Mouse (Mus musculus): ENCODE data around the gene Odf2.
A peak's percentile ranks its signal among the peaks of the same experiment; 100 is the strongest.

Gene Odf2

DNA sequence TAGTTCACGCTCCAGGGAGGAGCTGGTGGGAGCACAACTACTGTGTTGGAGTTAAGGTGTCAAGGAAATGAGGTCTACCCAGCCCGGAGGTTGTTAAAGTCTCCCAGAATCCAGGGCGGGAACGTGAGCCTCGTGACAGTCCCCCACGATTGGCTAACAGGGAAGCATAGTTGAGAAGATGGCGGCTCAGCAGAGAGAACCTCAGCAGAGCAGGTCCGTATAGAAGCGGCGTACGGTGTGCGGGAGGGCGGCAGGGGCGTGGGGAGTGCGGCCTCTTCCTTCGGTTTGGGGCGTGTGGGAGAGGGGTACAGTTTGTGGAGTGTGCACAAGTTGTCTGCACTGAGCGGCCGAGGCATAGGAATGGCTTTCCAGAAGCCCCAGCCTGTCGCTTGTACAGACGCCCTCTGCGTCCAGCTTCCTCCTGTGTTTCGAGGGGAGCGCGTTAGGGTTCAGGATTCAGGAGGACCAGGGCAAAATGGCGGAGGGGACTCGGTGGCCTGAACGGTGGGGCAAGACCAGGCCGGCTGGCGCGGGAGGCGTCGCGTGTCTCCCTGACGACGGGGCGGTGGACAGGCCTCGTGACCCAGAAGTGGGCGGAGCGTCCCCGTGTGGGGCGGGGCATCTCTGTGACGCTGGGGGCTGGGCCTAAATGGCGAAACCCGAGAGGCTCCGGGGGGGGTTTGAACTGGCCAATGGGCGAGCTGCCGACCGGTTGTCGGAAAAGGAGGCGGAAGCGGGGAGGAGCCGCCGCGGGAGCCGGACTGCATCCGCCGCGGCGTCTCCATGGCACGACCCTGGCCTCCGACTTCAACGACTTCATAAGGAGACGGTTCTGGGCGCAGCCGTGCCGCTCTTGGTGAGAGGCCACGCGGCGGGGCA is at the start of gene Odf2:
Gene Odf2, plus strand, starts transcription at position 156 of the 879 bp plus-strand sequence.
- DNase-seq: peak; percentile 100

GRCm38 (mm10) chr2:29839460-29839859 is 49.6 kb upstream of the Odf2 start:
- DNase-seq: no peak

GRCm38 (mm10) chr2:29843231-29844105 is 45.6 kb upstream of the Odf2 start:
- DNase-seq: no peak

DNA sequence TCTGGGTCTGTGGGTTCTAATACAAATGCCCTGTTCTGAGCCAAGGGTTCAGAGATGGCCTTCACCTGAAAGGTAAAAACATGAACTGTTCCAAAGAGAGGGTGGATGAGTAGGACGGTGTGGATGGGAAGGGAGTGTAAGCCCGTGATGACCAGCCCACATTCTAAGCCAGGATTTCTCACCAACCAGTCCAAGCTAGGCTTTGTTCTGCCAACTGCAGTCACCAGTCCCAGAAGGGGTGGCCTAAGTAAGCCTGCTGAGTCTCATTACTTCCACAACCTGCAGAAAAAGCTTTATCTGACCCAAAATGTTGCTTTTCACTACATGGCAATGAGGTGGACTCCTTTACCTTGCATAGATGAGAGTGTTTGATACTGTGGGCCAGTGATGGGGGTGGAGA is 44.9 kb upstream of the Odf2 start:
- no peak for DNase-seq

GRCm38 (mm10) chr2:29844661-29845060 is 44.4 kb upstream of the Odf2 start:
- DNase-seq: no peak

DNA sequence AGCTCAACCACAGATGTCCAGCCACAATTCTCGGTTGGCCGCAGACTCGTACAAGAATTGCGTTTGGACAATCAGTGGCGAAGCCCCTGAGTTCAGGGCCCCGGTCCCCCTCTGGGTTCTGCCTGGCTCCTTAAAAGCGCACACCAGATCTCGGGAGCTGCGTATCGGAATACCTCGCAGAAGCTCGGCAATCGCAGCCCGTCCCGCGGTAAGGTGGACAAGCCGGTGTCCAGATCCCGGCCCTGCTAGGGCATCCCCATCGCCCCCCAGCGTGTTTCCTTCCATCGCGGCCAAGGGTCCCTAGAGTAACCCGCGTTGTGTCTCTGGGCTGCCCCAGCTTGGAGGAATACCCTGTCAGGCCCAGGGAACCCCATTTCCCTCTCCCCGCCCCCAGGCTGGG is 43.4 kb upstream of the Odf2 start:
- DNase-seq: no peak

- no peak for DNase-seq
These were observed 42.8 kb upstream of the Odf2 start for GRCm38 (mm10) chr2:29846061-29846853.

- no peak for DNase-seq
These were observed 42.1 kb upstream of the Odf2 start for GRCm38 (mm10) chr2:29846911-29847310.

DNA sequence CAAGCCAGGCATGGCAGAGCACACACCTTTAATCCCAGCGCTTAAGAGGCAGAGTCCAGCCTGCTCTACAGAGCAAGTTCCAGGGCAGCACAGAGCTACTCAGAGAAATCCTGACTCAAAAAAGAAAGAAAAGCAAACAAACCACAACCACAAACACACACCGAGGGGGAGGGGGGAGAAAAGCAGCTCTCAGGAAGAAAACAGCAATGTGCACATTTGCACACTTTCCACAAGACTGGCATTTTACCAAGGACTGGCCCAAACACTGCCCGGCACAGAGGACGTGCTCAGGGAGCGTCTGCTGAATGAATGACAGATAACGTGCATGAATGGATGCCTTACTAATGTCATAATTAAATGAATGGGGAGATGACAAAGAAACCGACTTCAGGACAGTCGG is 40.0 kb upstream of the Odf2 start:
- peak; percentile 25 for DNase-seq

DNA sequence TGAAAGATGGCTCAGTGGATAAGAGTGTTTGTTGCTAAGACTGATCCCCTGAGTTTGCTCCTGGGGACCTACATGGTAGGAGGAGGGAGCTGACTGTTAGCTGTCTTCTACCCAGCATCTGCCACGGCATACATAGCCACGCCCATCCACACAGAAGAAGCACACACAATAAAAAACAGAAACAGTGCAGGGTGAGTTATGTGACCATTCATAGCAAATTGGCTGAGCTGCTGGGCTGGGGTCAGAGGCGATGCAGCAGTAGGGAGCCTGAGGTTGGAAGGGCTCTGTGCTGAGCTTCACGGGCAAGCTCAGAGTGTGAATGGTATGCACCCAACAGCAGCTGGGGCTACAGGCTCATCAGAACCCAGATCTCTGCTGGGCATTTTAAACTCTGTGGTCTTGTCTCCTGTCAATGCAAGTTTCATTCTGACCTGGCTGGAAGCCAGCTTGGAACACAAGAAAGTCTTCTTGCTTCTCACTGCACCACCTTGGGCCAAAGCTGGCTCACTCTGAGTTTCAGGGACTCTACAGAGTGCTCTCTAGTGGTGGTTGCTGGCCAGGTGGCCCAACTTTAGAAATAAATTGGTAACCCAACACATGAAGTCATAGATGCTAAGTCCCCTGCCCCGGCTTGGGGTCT is 39.1 kb upstream of the Odf2 start:
- DNase-seq: peak; percentile 37

GRCm38 (mm10) chr2:29852957-29853485 is 36.0 kb upstream of the Odf2 start:
- no peak for DNase-seq

GRCm38 (mm10) chr2:29853736-29854135 is 35.3 kb upstream of the Odf2 start:
- DNase-seq: no peak

- DNase-seq: no peak
These were observed 33.3 kb upstream of the Odf2 start for GRCm38 (mm10) chr2:29855585-29856210.

DNA sequence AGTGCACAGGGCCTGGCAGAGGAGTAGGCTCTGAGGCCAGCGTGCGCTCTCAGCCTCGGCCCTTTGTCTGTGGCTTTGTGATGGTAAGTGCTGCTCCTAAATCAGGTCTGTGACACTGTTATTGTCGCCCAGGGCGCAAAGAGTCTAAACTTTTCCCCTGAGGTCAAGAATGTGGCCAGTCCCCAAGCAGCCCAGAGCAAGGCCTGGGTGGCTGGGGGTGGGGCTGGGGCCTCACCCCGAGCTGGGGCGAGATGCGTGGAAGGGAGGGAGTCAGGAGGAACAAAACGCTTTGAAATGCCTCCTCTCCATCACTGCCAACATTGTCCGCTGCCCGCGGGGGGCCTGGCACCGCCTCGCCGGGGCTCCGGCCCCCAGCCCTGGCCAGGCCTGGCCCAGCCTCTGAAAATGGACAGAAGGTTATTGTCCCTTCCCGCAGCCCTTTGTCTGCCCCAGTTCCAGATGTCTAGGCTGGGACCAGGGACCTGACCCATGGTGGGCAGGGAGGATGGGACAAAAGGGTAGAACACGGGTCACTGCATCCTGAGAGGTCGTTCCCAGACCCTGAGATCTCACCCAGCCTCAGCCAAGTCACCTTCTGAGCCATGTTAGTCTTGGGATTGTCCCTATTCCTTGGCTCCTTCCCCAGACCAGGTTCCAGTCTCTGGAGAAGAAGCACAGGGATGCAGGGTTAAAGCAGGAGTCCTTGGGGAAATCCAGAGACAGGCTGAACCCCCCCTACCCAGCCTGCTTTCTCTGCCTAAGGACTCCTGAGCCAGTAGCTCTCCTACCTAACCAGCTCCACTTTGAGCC is 32.4 kb upstream of the Odf2 start:
- no peak for DNase-seq

DNA sequence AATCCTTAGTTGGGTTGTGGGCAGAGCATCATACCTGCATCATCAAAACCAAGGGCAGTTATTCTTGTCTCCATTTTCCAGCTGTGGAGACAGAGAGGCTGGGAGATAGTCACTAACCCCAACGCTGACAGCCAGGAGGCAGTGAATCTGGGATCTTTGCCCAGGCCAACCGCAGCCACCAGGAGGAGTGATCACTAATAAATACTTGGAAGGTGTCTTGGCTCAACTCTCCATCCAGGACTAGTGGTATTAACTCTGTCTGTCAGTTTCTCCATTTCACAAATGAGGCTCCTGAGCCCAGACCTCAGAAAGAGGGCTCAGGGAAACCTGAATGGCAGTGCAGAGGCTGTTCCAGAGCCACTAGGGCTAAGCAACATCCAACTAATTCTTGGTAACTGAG is 31.7 kb upstream of the Odf2 start:
- no peak for DNase-seq

GRCm38 (mm10) chr2:29857967-29858366 is 31.1 kb upstream of the Odf2 start:
- no peak for DNase-seq

GRCm38 (mm10) chr2:29858748-29859473 is 30.1 kb upstream of the Odf2 start:
- DNase-seq: peak; percentile 75

GRCm38 (mm10) chr2:29865125-29865524 is 23.9 kb upstream of the Odf2 start:
- DNase-seq: no peak

GRCm38 (mm10) chr2:29868949-29869645 is 19.9 kb upstream of the Odf2 start, which contains the start of gene Cercam:
Gene Cercam, plus strand, starts transcription at chr2:29869164.
- DNase-seq: peak; percentile 89

All from thymus, postnatal 4 days (tissue).